Mouse (Mus musculus) liver, adult (tissue): ENCODE results near the gene Atp6v0b.

Experiments
- GATA4 ChIP-seq: IDR thresholded peaks from 2 replicates; pipeline ENCODE4 v1.6.1; 2014; ENCODE audit warnings: mild to moderate bottlenecking, low read length; ENCODE audit not compliant: insufficient replicate concordance

Atp6v0b gene

GRCm38 (mm10) chr4:117887133-117887532, at the start of gene Atp6v0b:
Atp6v0b (minus strand) TSS chr4:117887333.
- no peak for TF ChIP-seq GATA4

GRCm38 (mm10) chr4:117934081-117934480, 46.9 kb upstream of the Atp6v0b start:
- no peak for TF ChIP-seq GATA4

GRCm38 (mm10) chr4:117933248-117933647, 46.1 kb upstream of the Atp6v0b start:
- TF ChIP-seq GATA4: no peak

- no peak for TF ChIP-seq GATA4
Measured at GRCm38 (mm10) chr4:117929391-117929881, 42.3 kb upstream of the Atp6v0b start, which contains the start of gene Artn. Artn (minus strand) TSS chr4:117929763.

GRCm38 (mm10) chr4:117928699-117929241, 41.6 kb upstream of the Atp6v0b start:
- no peak for TF ChIP-seq GATA4

GRCm38 (mm10) chr4:117928234-117928633, 41.1 kb upstream of the Atp6v0b start:
- no peak for TF ChIP-seq GATA4

- TF ChIP-seq GATA4: no peak
Measured at GRCm38 (mm10) chr4:117926545-117927482, 39.7 kb upstream of the Atp6v0b start.

GRCm38 (mm10) chr4:117924916-117925315, 37.8 kb upstream of the Atp6v0b start:
- no peak for TF ChIP-seq GATA4

- TF ChIP-seq GATA4: no peak
Measured at GRCm38 (mm10) chr4:117923450-117923849, 36.3 kb upstream of the Atp6v0b start.

- no peak for TF ChIP-seq GATA4
Measured at GRCm38 (mm10) chr4:117921358-117921757, 34.2 kb upstream of the Atp6v0b start.

- no peak for TF ChIP-seq GATA4
Measured at GRCm38 (mm10) chr4:117918762-117919161, 31.6 kb upstream of the Atp6v0b start.

- no peak for TF ChIP-seq GATA4
Measured at GRCm38 (mm10) chr4:117918261-117918660, 31.1 kb upstream of the Atp6v0b start.

GRCm38 (mm10) chr4:117917847-117918246, 30.7 kb upstream of the Atp6v0b start:
- TF ChIP-seq GATA4: no peak

GRCm38 (mm10) chr4:117917402-117917801, 30.3 kb upstream of the Atp6v0b start:
- no peak for TF ChIP-seq GATA4

GRCm38 (mm10) chr4:117916386-117916785, 29.3 kb upstream of the Atp6v0b start:
- no peak for TF ChIP-seq GATA4

GRCm38 (mm10) chr4:117915489-117916105, 28.5 kb upstream of the Atp6v0b start:
- no peak for TF ChIP-seq GATA4
